Mouse (Mus musculus) embryonic facial prominence, embryonic 10.5 days (tissue): ENCODE data around the gene Igfbp3. TPM values are rescaled to one million over a fixed set of nuclear protein-coding genes. Genes with fewer than 3 reads are reported as not detected.
"Not testable (repeated sequence)": the region's sequence is repeated elsewhere in the genome, so short reads cannot be mapped to it uniquely, and the experiment has no call there.

Source experiments
- DNase-seq: peaks from one replicate; pipeline ENCODE4 v3.0.0-alpha.2; 2017; ENCODE audit warnings: low spot score
- H3K27ac ChIP-seq: fragments of 300-500 bp; sonication (generic); replicated peaks from 2 replicates; pipeline ENCODE4 v1.5.1; 2016; ENCODE audit warnings: mild to moderate bottlenecking
- H3K27me3 ChIP-seq: fragments of 300-500 bp; sonication (generic); replicated peaks from 2 replicates; pipeline ENCODE4 v1.6.1; 2016; ENCODE audit warnings: low read depth, mild to moderate bottlenecking; ENCODE audit not compliant: poor library complexity, severe bottlenecking
- H3K36me3 ChIP-seq: fragments of 300-500 bp; sonication (generic); replicated peaks from 2 replicates; pipeline ENCODE4 v1.6.1; 2016; ENCODE audit warnings: mild to moderate bottlenecking, moderate library complexity
- H3K4me1 ChIP-seq: fragments of 300-500 bp; sonication (generic); 2 replicates; pipeline ENCODE4 v1.6.1; 2016
- H3K4me3 ChIP-seq: fragments of 300-500 bp; sonication (generic); 2 replicates; pipeline ENCODE4 v1.5.1; 2016; ENCODE audit warnings: mild to moderate bottlenecking, moderate library complexity
- H3K9me3 ChIP-seq: fragments of 300-500 bp; sonication (generic); 2 replicates; pipeline ENCODE4 v1.6.1; 2016; ENCODE audit warnings: mild to moderate bottlenecking
- WGBS: fragments of 180-500 bp; shearing (Covaris S2); methylation state at CpG from one replicate; pipeline ENCODE4 v1.1.7; 2016; 5-methylcytosine and 5-hydroxymethylcytosine counted together
- polyA plus RNA-seq: library from polyadenylated mRNA; unstranded; fragments of >200 nt; fragmentation: Nextera tagmentation; extraction: Ambion mirVana; gene quantifications from 2 replicates; pipeline ENCODE4 v1.2.1, GENCODE M21; 2016

The Igfbp3 gene
- polyA plus RNA-seq, 1 experiment from 2014 or later = 32.3 TPM

GRCm38 (mm10) chr11:7230000-7230399 is 16.3 kb upstream of the Igfbp3 start:
- Histone ChIP-seq H3K36me3 (no peaks in the 10 kb centered on the region), H3K27me3 (no peaks in the 10 kb centered on the region), H3K27ac (no peak overlapping the region), H3K4me3 (no peak overlapping the region), H3K4me1 (peaks cover 15% of the 10 kb centered on the region), H3K9me3 (no peaks in the 10 kb centered on the region)
- WGBS = 77% methylated on average over 4 of the region's 4 CpGs
- peak; percentile 4 for DNase-seq

- Histone ChIP-seq H3K4me1 (peaks cover 15% of the 10 kb centered on the region), H3K9me3 (no peaks in the 10 kb centered on the region), H3K36me3 (no peaks in the 10 kb centered on the region), H3K27ac (no peak overlapping the region; the same call in 1 of the 2 replicates), H3K4me3 (no peak overlapping the region), H3K27me3 (no peaks in the 10 kb centered on the region)
- 87% methylated on average over 4 of the region's 4 CpGs for WGBS
- DNase-seq = peak; percentile 4
These were observed 14.4 kb upstream of the Igfbp3 start for GRCm38 (mm10) chr11:7228107-7228506.

GRCm38 (mm10) chr11:7226810-7227550 is 13.3 kb upstream of the Igfbp3 start:
- Histone ChIP-seq H3K27me3 (no peaks in the 10 kb centered on the region), H3K27ac (peak overlapping the region; percentile 57), H3K9me3 (no peaks in the 10 kb centered on the region), H3K4me3 (no peak overlapping the region), H3K4me1 (peaks cover 15% of the 10 kb centered on the region), H3K36me3 (no peaks in the 10 kb centered on the region)
- 70% methylated on average over 7 of the region's 7 CpGs for WGBS
- peak; percentile 26 for DNase-seq

- Histone ChIP-seq H3K27ac (0 out of 2 replicates have a peak overlapping the region, but pooled peaks have one; percentile 57), H3K27me3 (no peaks in the 10 kb centered on the region), H3K4me1 (peaks cover 15% of the 10 kb centered on the region), H3K4me3 (no peak overlapping the region), H3K36me3 (no peaks in the 10 kb centered on the region), H3K9me3 (no peaks in the 10 kb centered on the region)
- 88% methylated on average over 2 of the region's 2 CpGs for whole genome bisulfite sequencing
- no peak for DNase-seq
These were observed 12.5 kb upstream of the Igfbp3 start for GRCm38 (mm10) chr11:7226200-7226599.

- 76% methylated on average over 8 of the region's 8 CpGs for WGBS
- not testable (repeated sequence) for H3K36me3 ChIP-seq, H3K27me3 ChIP-seq, H3K4me3 ChIP-seq, H3K9me3 ChIP-seq, H3K27ac ChIP-seq, H3K4me1 ChIP-seq
- peak; percentile 27 for DNase-seq
These were observed 8.1 kb upstream of the Igfbp3 start for GRCm38 (mm10) chr11:7221826-7222225.

- no peaks in the 10 kb centered on the region for H3K9me3 ChIP-seq
- DNase-seq = peak; percentile 78
- no peak overlapping the region for H3K27ac ChIP-seq
- H3K4me3 ChIP-seq = no peak overlapping the region
- WGBS = 14% methylated on average over 8 of the region's 8 CpGs
- peaks cover 42% of the 10 kb centered on the region for H3K27me3 ChIP-seq
- H3K36me3 ChIP-seq = no peaks in the 10 kb centered on the region
- H3K4me1 ChIP-seq = peaks cover 46% of the 10 kb centered on the region
These were observed 2.0 kb upstream of the Igfbp3 start for GRCm38 (mm10) chr11:7215703-7216102.

DNA sequence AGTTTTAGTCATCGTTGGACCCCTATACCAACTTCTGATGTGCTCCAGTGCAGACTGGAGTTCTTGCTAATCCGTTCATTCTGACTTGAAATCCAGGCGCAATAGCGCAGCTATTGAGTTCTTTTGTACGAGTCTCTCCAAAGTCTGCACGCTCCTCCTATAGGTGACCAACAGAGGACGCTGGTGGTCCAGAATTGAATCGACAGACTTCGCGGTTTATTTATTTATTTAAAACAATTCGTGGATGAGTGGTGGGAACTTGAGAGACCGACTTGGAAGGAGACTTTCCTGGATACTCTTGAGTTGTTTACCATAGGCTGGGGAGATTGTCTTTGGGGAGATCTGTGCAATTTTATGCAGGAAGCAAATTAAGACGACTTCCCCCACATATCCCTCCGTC is 1.0 kb upstream of the Igfbp3 start:
- Histone ChIP-seq H3K27me3 (peaks cover 43% of the 10 kb centered on the region), H3K9me3 (no peaks in the 10 kb centered on the region), H3K36me3 (peaks cover under 1% of the 10 kb centered on the region; the same call in 1 of the 2 replicates), H3K27ac (no peak overlapping the region), H3K4me1 (peaks cover 51% of the 10 kb centered on the region), H3K4me3 (peak overlapping the region; percentile 78)
- 8% methylated on average over 14 of the region's 14 CpGs for WGBS
- DNase-seq = peak; percentile 70

DNA sequence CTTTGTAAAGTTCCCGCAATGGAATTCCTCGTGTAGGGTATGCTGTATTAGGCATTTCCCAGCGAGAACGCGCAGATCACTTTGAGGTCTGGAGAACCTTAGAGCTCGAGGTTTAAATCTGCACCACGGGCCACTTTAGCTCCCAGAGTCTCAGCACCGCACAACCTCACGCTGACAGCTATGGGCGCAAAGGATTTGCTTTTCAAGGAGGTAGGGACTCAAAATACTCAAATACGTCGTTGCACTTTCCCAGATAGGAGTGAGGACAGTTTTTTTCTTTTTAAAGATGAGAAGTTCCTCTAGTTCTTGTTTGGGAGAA is 578 bp upstream of the Igfbp3 start:
- Histone ChIP-seq H3K27me3 (peaks cover 43% of the 10 kb centered on the region), H3K36me3 (peaks cover 5% of the 10 kb centered on the region), H3K4me3 (peak overlapping the region; percentile 78), H3K4me1 (peaks cover 51% of the 10 kb centered on the region), H3K27ac (no peak overlapping the region), H3K9me3 (no peaks in the 10 kb centered on the region)
- no peak for DNase-seq
- WGBS = 1% methylated on average over 12 of the region's 12 CpGs

DNA sequence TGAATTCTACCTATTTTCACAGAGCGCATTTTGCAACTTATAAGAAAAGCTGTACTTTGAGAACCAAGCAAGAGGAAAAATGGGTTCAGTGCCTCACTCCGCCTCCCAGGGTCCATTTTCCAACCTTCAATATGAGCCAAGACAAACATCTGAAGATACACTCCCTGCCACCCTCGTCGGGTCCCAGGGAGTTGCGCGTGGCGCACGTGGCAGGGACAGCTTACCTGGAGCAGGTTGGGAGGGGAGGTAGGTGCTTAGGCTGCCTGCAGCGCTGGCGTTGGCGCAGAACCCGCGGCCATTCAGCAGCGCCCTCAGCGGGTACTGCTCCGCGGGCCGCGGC is 592 bp downstream of the Igfbp3 start:
- Histone ChIP-seq H3K4me1 (peaks cover 51% of the 10 kb centered on the region), H3K4me3 (peak overlapping the region; percentile 78), H3K27ac (peak overlapping the region; percentile 84), H3K27me3 (peaks cover 43% of the 10 kb centered on the region), H3K36me3 (peaks cover 16% of the 10 kb centered on the region), H3K9me3 (no peaks in the 10 kb centered on the region)
- 1% methylated on average over 19 of the region's 19 CpGs for WGBS
- no peak for DNase-seq

GRCm38 (mm10) chr11:7212126-7212798 is 1.5 kb downstream of the Igfbp3 start:
- DNase-seq = peak; percentile 46
- Histone ChIP-seq H3K27me3 (peaks cover 43% of the 10 kb centered on the region), H3K36me3 (peaks cover 19% of the 10 kb centered on the region), H3K4me1 (peaks cover 51% of the 10 kb centered on the region), H3K4me3 (peak overlapping the region; percentile 78), H3K9me3 (no peaks in the 10 kb centered on the region), H3K27ac (no peak overlapping the region)
- WGBS = 17% methylated on average over 17 of the region's 17 CpGs

DNA sequence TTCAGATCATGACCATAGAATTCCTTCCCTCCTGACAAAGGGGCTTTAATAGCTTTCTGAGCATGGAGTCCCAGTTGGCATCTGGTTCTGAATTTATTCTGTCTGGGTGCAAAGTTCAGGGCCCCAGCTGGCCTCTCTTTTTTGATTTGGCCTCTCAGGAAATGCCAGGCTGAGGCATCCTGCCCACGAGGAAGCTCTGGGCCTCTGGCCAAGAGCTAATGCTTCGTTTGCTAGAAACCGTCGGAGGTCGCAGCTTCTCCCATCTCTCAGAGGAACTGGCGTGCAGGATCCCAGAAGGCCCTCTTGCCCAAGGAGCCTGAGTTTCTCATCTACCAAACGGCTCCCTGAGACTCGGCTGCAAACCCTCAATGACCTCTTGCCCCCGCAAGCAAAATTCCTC is 2.5 kb downstream of the Igfbp3 start:
- H3K27ac ChIP-seq = no peak overlapping the region
- peaks cover 19% of the 10 kb centered on the region for H3K36me3 ChIP-seq
- DNase-seq = peak; percentile 38
- H3K4me1 ChIP-seq = peaks cover 43% of the 10 kb centered on the region
- H3K4me3 ChIP-seq = peak overlapping the region; percentile 38
- 24% methylated on average over 9 of the region's 9 CpGs for WGBS
- H3K27me3 ChIP-seq = peaks cover 43% of the 10 kb centered on the region
- no peaks in the 10 kb centered on the region for H3K9me3 ChIP-seq

DNA sequence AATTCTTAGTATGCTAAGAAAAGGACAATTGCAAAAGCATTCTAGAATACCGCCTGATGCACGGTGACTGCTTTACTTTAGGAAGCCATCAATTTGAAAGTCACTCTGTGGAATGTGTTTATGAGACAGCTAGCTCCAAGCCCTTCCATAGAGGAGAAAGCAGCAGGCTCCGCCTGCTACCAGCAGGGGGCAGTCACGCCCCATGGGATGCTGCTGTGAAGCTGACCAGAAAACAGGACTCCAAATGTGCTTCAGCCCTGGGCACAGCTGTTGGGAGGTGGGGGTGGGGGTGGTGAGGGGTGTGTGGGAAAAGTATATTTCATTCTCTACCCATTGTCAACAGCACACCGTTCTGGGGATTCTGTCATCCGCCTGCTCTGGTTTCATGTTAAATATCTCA is 3.4 kb downstream of the Igfbp3 start:
- Histone ChIP-seq H3K4me1 (peaks cover 40% of the 10 kb centered on the region), H3K4me3 (no peak overlapping the region), H3K36me3 (peaks cover 19% of the 10 kb centered on the region), H3K9me3 (no peaks in the 10 kb centered on the region), H3K27ac (no peak overlapping the region), H3K27me3 (peaks cover 43% of the 10 kb centered on the region)
- WGBS = 25% methylated on average over 6 of the region's 6 CpGs
- DNase-seq = peak; percentile 87

GRCm38 (mm10) chr11:7203846-7204245 is 9.9 kb downstream of the Igfbp3 start:
- Histone ChIP-seq H3K4me3 (no peak overlapping the region), H3K9me3 (no peaks in the 10 kb centered on the region), H3K36me3 (peaks cover 10% of the 10 kb centered on the region; the same call in 1 of the 2 replicates), H3K27ac (no peak overlapping the region), H3K27me3 (no peaks in the 10 kb centered on the region), H3K4me1 (no peaks in the 10 kb centered on the region)
- DNase-seq = no peak
- WGBS = 86% methylated on average over 9 of the region's 9 CpGs
